ENCODE assay signal across 8 mouse cellular contexts in genomic region chr6:143099281-143099680, GRCm38 (mm10). TPM values are rescaled to one million over a fixed set of nuclear protein-coding genes. Genes with fewer than 3 reads are reported as not detected.
DNase-seq lines count a peak whose midpoint lies in the region; ATAC-seq and TF ChIP-seq lines count a peak whose summit lies in the region.

No protein-coding gene starts in this region.

- peak overlapping the region; percentile 88 for H3K4me3 ChIP-seq in testis, adult 2 months (ENCODE audit: control insufficient read depth, low read depth, low read length)
- H3K4me3 ChIP-seq in embryonic facial prominence, embryonic 15.5 days (replicated peaks), result peak overlapping the region; percentile 81
- H3K4me3 ChIP-seq in hindbrain, embryonic 12.5 days, result peak overlapping the region; percentile 60
- H3K4me3 ChIP-seq in limb, embryonic 13.5 days, result peak overlapping the region; percentile 78

- peak overlapping the region; percentile 74 for H3K4me2 ChIP-seq in embryonic facial prominence, embryonic 15.5 days (replicated peaks)
- H3K4me2 ChIP-seq in hindbrain, embryonic 12.5 days (replicated peaks), result peak overlapping the region; percentile 64
- H3K4me2 ChIP-seq in limb, embryonic 13.5 days (replicated peaks), result peak overlapping the region; percentile 81

- 0% methylated on average over 31 of the region's 32 CpGs for WGBS in embryonic facial prominence, embryonic 15.5 days
- WGBS in hindbrain, embryonic 12.5 days, result 0% methylated on average over 29 of the region's 32 CpGs
- WGBS in limb, embryonic 13.5 days, result under 1% methylated on average over 32 of the region's 32 CpGs

- no peaks in the 10 kb centered on the region for H3K36me3 ChIP-seq in testis, adult 2 months (ENCODE audit: control insufficient read depth, insufficient read depth, low read length)
- H3K36me3 ChIP-seq in embryonic facial prominence, embryonic 15.5 days, result no peaks in the 10 kb centered on the region
- H3K36me3 ChIP-seq in hindbrain, embryonic 12.5 days, result peaks cover 5% of the 10 kb centered on the region; the same call in 1 of the 2 replicates
- peaks cover 8% of the 10 kb centered on the region; the same call in 1 of the 2 replicates for H3K36me3 ChIP-seq in limb, embryonic 13.5 days

- ATAC-seq in embryonic facial prominence, embryonic 15.5 days (ENCODE audit: insufficient number of reproducible peaks, low FRiP score, low TSS enrichment, low read depth), result peak; percentile 26; the same call in 1 of the 2 replicates
- peak; percentile 80 for ATAC-seq in hindbrain, embryonic 12.5 days (ENCODE audit: low FRiP score)
- ATAC-seq in limb, embryonic 13.5 days (ENCODE audit: low FRiP score, low read depth), result peak; percentile 60
- ATAC-seq in monocyte, adult 5-6 weeks (replicated peaks; ENCODE audit: insufficient number of reproducible peaks, low FRiP score, low TSS enrichment, poor library complexity, severe bottlenecking), result 0 out of 2 replicates have a peak, but pooled peaks have one; percentile 14

- H3K9ac ChIP-seq in embryonic facial prominence, embryonic 15.5 days, result peak overlapping the region; percentile 74
- peak overlapping the region; percentile 90 for H3K9ac ChIP-seq in hindbrain, embryonic 12.5 days
- H3K9ac ChIP-seq in limb, embryonic 13.5 days, result peak overlapping the region; percentile 86

- H3K9me3 ChIP-seq in embryonic facial prominence, embryonic 15.5 days (replicated peaks), result no peaks in the 10 kb centered on the region
- no peaks in the 10 kb centered on the region for H3K9me3 ChIP-seq in hindbrain, embryonic 12.5 days (replicated peaks)
- no peaks in the 10 kb centered on the region for H3K9me3 ChIP-seq in limb, embryonic 13.5 days

- H3K4me1 ChIP-seq in testis, adult 2 months (ENCODE audit: control insufficient read depth, insufficient read depth, low read length), result no peaks in the 10 kb centered on the region; the same call in 1 of the 2 replicates
- H3K4me1 ChIP-seq in embryonic facial prominence, embryonic 15.5 days, result no peaks in the 10 kb centered on the region
- H3K4me1 ChIP-seq in hindbrain, embryonic 12.5 days, result peaks cover 9% of the 10 kb centered on the region
- H3K4me1 ChIP-seq in limb, embryonic 13.5 days, result peaks cover 7% of the 10 kb centered on the region

- no peak for TF ChIP-seq POLR2A in testis, adult 2 months (IDR thresholded peaks at IDR 0.05; ENCODE audit: control insufficient read depth, low read depth, low read length)

- DNase-seq in testis, postnatal 14 days (ENCODE audit: low spot score), result no peak
- peak; percentile 50 for DNase-seq in adipocyte (ENCODE audit: low spot score)
- DNase-seq in urinary bladder, postnatal 36 days (ENCODE audit: low spot score in 2 of 2), result peak; percentile 26 to 29

- no peaks in the 10 kb centered on the region for H3K27me3 ChIP-seq in testis, adult 2 months (ENCODE audit: control insufficient read depth, insufficient read depth, low read length)
- no peaks in the 10 kb centered on the region for H3K27me3 ChIP-seq in embryonic facial prominence, embryonic 15.5 days
- no peaks in the 10 kb centered on the region for H3K27me3 ChIP-seq in hindbrain, embryonic 12.5 days
- H3K27me3 ChIP-seq in limb, embryonic 13.5 days, result 0 out of 2 replicates have a peak, but pooled peaks cover 2% of the 10 kb centered on the region

- TF ChIP-seq CTCF in testis, adult 2 months (IDR thresholded peaks at IDR 0.05; ENCODE audit: control insufficient read depth, insufficient read depth, insufficient replicate concordance, low read depth, low read length), result no peak

- peak overlapping the region; percentile 71 for H3K27ac ChIP-seq in testis, adult 2 months (ENCODE audit: control insufficient read depth, insufficient read depth, low read depth, low read length)
- H3K27ac ChIP-seq in embryonic facial prominence, embryonic 15.5 days (replicated peaks), result peak overlapping the region; percentile 90
- H3K27ac ChIP-seq in hindbrain, embryonic 12.5 days, result peak overlapping the region; percentile 96
- H3K27ac ChIP-seq in limb, embryonic 13.5 days, result peak overlapping the region; percentile 87

RNA-seq across cellular contexts. Expression of gene C2cd5, which starts 0.7 kb away (rescaled TPM):
- 11.9 and 13.7 TPM in 2 replicates for polyA plus RNA-seq in testis, adult 2 months (2012; rRNA removed)
- polyA plus RNA-seq in embryonic facial prominence, embryonic 15.5 days (2015; fragmentation: Nextera tagmentation; extraction: Ambion mirVana), result 26.2 and 29.9 TPM in 2 replicates
- 51.0 and 52.6 TPM in 2 replicates for polyA plus RNA-seq in hindbrain, embryonic 12.5 days (2016; fragmentation: Nextera tagmentation; extraction: Ambion mirVana)
- 29.1 and 30.0 TPM in 2 replicates for polyA plus RNA-seq in limb, embryonic 13.5 days (2015; fragmentation: Nextera tagmentation; extraction: Ambion mirVana)
- 27.2 to 49.6 TPM (median 31.8 TPM) in 3 replicates for total RNA-seq in monocyte, adult 5-6 weeks (2017)

Comparison
In these comparisons a context has a peak if more than half of its experiments do, and no peak if none do; other contexts are left out.
1. ATAC-seq: peak in every context shown above with its lines; median percentile 80 in hindbrain, embryonic 12.5 days; 60 in limb, embryonic 13.5 days; 26 in embryonic facial prominence, embryonic 15.5 days; 14 in monocyte, adult 5-6 weeks.